Mouse (Mus musculus): ENCODE data around the gene Npsr1. TPM values are rescaled to one million over a fixed set of nuclear protein-coding genes. Genes with fewer than 3 reads are reported as not detected.

Gene Npsr1
- polyA plus RNA-seq, 1 experiment from 2014 or later = not detected

- no peaks in the 10 kb centered on the region for H3K27me3 ChIP-seq (ENCODE audit: control insufficient read depth, insufficient read depth, low read length)
- no peak for ATAC-seq (ENCODE audit: insufficient number of reproducible peaks, insufficient read depth, low FRiP score, low read depth)
- 82% methylated on average over 1 of the region's 1 CpGs for WGBS
These were observed 35.3 kb downstream of the Npsr1 start for GRCm38 (mm10) chr9:24133142-24133541.

GRCm38 (mm10) chr9:24136354-24136753 lies 38.6 kb downstream of the Npsr1 start:
- Histone ChIP-seq H3K9ac (replicated peaks; ENCODE audit: low read depth, low read length) (no peak overlapping the region), H3K4me1 (ENCODE audit: control insufficient read depth, insufficient read depth, low read length) (no peaks in the 10 kb centered on the region), H3K27ac (ENCODE audit: low read length) (no peak overlapping the region), H3K4me2 (replicated peaks; ENCODE audit: low read depth, low read length) (no peak overlapping the region), H3K27me3 (ENCODE audit: control insufficient read depth, insufficient read depth, low read length) (no peaks in the 10 kb centered on the region), H3K9me3 (ENCODE audit: control insufficient read depth, low read depth, low read length) (no peaks in the 10 kb centered on the region), H3K4me3 (ENCODE audit: low read depth, low read length) (no peak overlapping the region), H3K36me3 (ENCODE audit: control insufficient read depth, insufficient read depth, low read length) (no peaks in the 10 kb centered on the region)
- no peak for ATAC-seq (ENCODE audit: insufficient number of reproducible peaks, insufficient read depth, low FRiP score, low read depth)

More at GRCm38 (mm10) chr9:24133142-24133541, 35.3 kb downstream of the Npsr1 start:
- no peaks in the 10 kb centered on the region for H3K36me3 ChIP-seq (ENCODE audit: control insufficient read depth, insufficient read depth, low read length)
- H3K27ac ChIP-seq (ENCODE audit: low read length) = no peak overlapping the region
- no peak overlapping the region for H3K4me2 ChIP-seq (replicated peaks; ENCODE audit: low read depth, low read length)
- H3K9me3 ChIP-seq (ENCODE audit: control insufficient read depth, low read depth, low read length) = no peaks in the 10 kb centered on the region
- no peak overlapping the region for H3K9ac ChIP-seq (replicated peaks; ENCODE audit: low read depth, low read length)
- H3K4me1 ChIP-seq (ENCODE audit: control insufficient read depth, insufficient read depth, low read length) = no peaks in the 10 kb centered on the region
- no peak overlapping the region for H3K4me3 ChIP-seq (ENCODE audit: low read depth, low read length)

GRCm38 (mm10) chr9:24144341-24144740 lies 46.5 kb downstream of the Npsr1 start:
- H3K27ac ChIP-seq (ENCODE audit: low read length) = no peak overlapping the region
- no peaks in the 10 kb centered on the region for H3K4me1 ChIP-seq (ENCODE audit: control insufficient read depth, insufficient read depth, low read length)
- H3K9me3 ChIP-seq (ENCODE audit: control insufficient read depth, low read depth, low read length) = no peaks in the 10 kb centered on the region
- H3K9ac ChIP-seq (replicated peaks; ENCODE audit: low read depth, low read length) = no peak overlapping the region
- no peaks in the 10 kb centered on the region for H3K36me3 ChIP-seq (ENCODE audit: control insufficient read depth, insufficient read depth, low read length)
- H3K4me3 ChIP-seq (ENCODE audit: low read depth, low read length) = no peak overlapping the region
- ATAC-seq (ENCODE audit: insufficient number of reproducible peaks, insufficient read depth, low FRiP score, low read depth) = no peak
- WGBS = 84% methylated on average over 2 of the region's 2 CpGs
- no peaks in the 10 kb centered on the region for H3K27me3 ChIP-seq (ENCODE audit: control insufficient read depth, insufficient read depth, low read length)
- no peak overlapping the region for H3K4me2 ChIP-seq (replicated peaks; ENCODE audit: low read depth, low read length)

- Histone ChIP-seq H3K36me3 (ENCODE audit: control insufficient read depth, insufficient read depth, low read length) (no peaks in the 10 kb centered on the region), H3K9me3 (ENCODE audit: control insufficient read depth, low read depth, low read length) (no peaks in the 10 kb centered on the region), H3K4me3 (ENCODE audit: low read depth, low read length) (no peak overlapping the region), H3K9ac (replicated peaks; ENCODE audit: low read depth, low read length) (no peak overlapping the region), H3K27ac (ENCODE audit: low read length) (no peak overlapping the region), H3K27me3 (ENCODE audit: control insufficient read depth, insufficient read depth, low read length) (no peaks in the 10 kb centered on the region), H3K4me1 (ENCODE audit: control insufficient read depth, insufficient read depth, low read length) (no peaks in the 10 kb centered on the region), H3K4me2 (replicated peaks; ENCODE audit: low read depth, low read length) (no peak overlapping the region)
- ATAC-seq (ENCODE audit: insufficient number of reproducible peaks, insufficient read depth, low FRiP score, low read depth) = no peak
- 60% methylated on average over 1 of the region's 1 CpGs for WGBS
These were observed 59.4 kb downstream of the Npsr1 start for GRCm38 (mm10) chr9:24157208-24157607.

- no peaks in the 10 kb centered on the region for H3K4me1 ChIP-seq (ENCODE audit: control insufficient read depth, insufficient read depth, low read length)
- H3K9me3 ChIP-seq (ENCODE audit: control insufficient read depth, low read depth, low read length) = no peaks in the 10 kb centered on the region
- ATAC-seq (ENCODE audit: insufficient number of reproducible peaks, insufficient read depth, low FRiP score, low read depth) = no peak
- H3K4me2 ChIP-seq (replicated peaks; ENCODE audit: low read depth, low read length) = no peak overlapping the region
- WGBS = 60% methylated on average over 1 of the region's 1 CpGs
- no peaks in the 10 kb centered on the region for H3K27me3 ChIP-seq (ENCODE audit: control insufficient read depth, insufficient read depth, low read length)
- H3K9ac ChIP-seq (replicated peaks; ENCODE audit: low read depth, low read length) = no peak overlapping the region
- no peak overlapping the region for H3K27ac ChIP-seq (ENCODE audit: low read length)
- H3K36me3 ChIP-seq (ENCODE audit: control insufficient read depth, insufficient read depth, low read length) = no peaks in the 10 kb centered on the region
- no peak overlapping the region for H3K4me3 ChIP-seq (ENCODE audit: low read depth, low read length)
These were observed 62.6 kb downstream of the Npsr1 start for GRCm38 (mm10) chr9:24160409-24160808.

GRCm38 (mm10) chr9:24168501-24168900 lies 70.7 kb downstream of the Npsr1 start:
- Histone ChIP-seq H3K4me3 (ENCODE audit: low read depth, low read length) (no peak overlapping the region), H3K9me3 (ENCODE audit: control insufficient read depth, low read depth, low read length) (no peaks in the 10 kb centered on the region), H3K4me2 (replicated peaks; ENCODE audit: low read depth, low read length) (no peak overlapping the region), H3K4me1 (ENCODE audit: control insufficient read depth, insufficient read depth, low read length) (no peaks in the 10 kb centered on the region), H3K27me3 (ENCODE audit: control insufficient read depth, insufficient read depth, low read length) (no peaks in the 10 kb centered on the region), H3K9ac (replicated peaks; ENCODE audit: low read depth, low read length) (no peak overlapping the region), H3K27ac (ENCODE audit: low read length) (no peak overlapping the region), H3K36me3 (ENCODE audit: control insufficient read depth, insufficient read depth, low read length) (no peaks in the 10 kb centered on the region)
- WGBS = 76% methylated on average over 1 of the region's 1 CpGs
- no peak for ATAC-seq (ENCODE audit: insufficient number of reproducible peaks, insufficient read depth, low FRiP score, low read depth)

GRCm38 (mm10) chr9:24170728-24171127 lies 72.9 kb downstream of the Npsr1 start:
- ATAC-seq (ENCODE audit: insufficient number of reproducible peaks, insufficient read depth, low FRiP score, low read depth) = no peak
- H3K27me3 ChIP-seq (ENCODE audit: control insufficient read depth, insufficient read depth, low read length) = no peaks in the 10 kb centered on the region
- 87% methylated on average over 1 of the region's 1 CpGs for WGBS
- H3K9me3 ChIP-seq (ENCODE audit: control insufficient read depth, low read depth, low read length) = no peaks in the 10 kb centered on the region
- no peak overlapping the region for H3K4me3 ChIP-seq (ENCODE audit: low read depth, low read length)
- H3K4me2 ChIP-seq (replicated peaks; ENCODE audit: low read depth, low read length) = no peak overlapping the region
- no peak overlapping the region for H3K27ac ChIP-seq (ENCODE audit: low read length)
- no peaks in the 10 kb centered on the region for H3K4me1 ChIP-seq (ENCODE audit: control insufficient read depth, insufficient read depth, low read length)
- no peak overlapping the region for H3K9ac ChIP-seq (replicated peaks; ENCODE audit: low read depth, low read length)
- H3K36me3 ChIP-seq (ENCODE audit: control insufficient read depth, insufficient read depth, low read length) = no peaks in the 10 kb centered on the region

- Histone ChIP-seq H3K9me3 (ENCODE audit: control insufficient read depth, low read depth, low read length) (no peaks in the 10 kb centered on the region), H3K4me3 (ENCODE audit: low read depth, low read length) (no peak overlapping the region), H3K27me3 (ENCODE audit: control insufficient read depth, insufficient read depth, low read length) (no peaks in the 10 kb centered on the region), H3K36me3 (ENCODE audit: control insufficient read depth, insufficient read depth, low read length) (no peaks in the 10 kb centered on the region), H3K9ac (replicated peaks; ENCODE audit: low read depth, low read length) (no peak overlapping the region), H3K4me2 (replicated peaks; ENCODE audit: low read depth, low read length) (no peak overlapping the region), H3K27ac (ENCODE audit: low read length) (no peak overlapping the region), H3K4me1 (ENCODE audit: control insufficient read depth, insufficient read depth, low read length) (no peaks in the 10 kb centered on the region)
- 77% methylated on average over 2 of the region's 2 CpGs for WGBS
- ATAC-seq (ENCODE audit: insufficient number of reproducible peaks, insufficient read depth, low FRiP score, low read depth) = no peak
These were observed 80.9 kb downstream of the Npsr1 start for GRCm38 (mm10) chr9:24178744-24179143.

- ATAC-seq (ENCODE audit: insufficient number of reproducible peaks, insufficient read depth, low FRiP score, low read depth) = no peak
- H3K9ac ChIP-seq (replicated peaks; ENCODE audit: low read depth, low read length) = no peak overlapping the region
- no peaks in the 10 kb centered on the region for H3K4me1 ChIP-seq (ENCODE audit: control insufficient read depth, insufficient read depth, low read length)
- no peak overlapping the region for H3K27ac ChIP-seq (ENCODE audit: low read length)
- H3K27me3 ChIP-seq (ENCODE audit: control insufficient read depth, insufficient read depth, low read length) = no peaks in the 10 kb centered on the region
- no peaks in the 10 kb centered on the region for H3K36me3 ChIP-seq (ENCODE audit: control insufficient read depth, insufficient read depth, low read length)
- H3K9me3 ChIP-seq (ENCODE audit: control insufficient read depth, low read depth, low read length) = no peaks in the 10 kb centered on the region
- no peak overlapping the region for H3K4me2 ChIP-seq (replicated peaks; ENCODE audit: low read depth, low read length)
- WGBS = 78% methylated on average over 7 of the region's 7 CpGs
- H3K4me3 ChIP-seq (ENCODE audit: low read depth, low read length) = no peak overlapping the region
These were observed 83.1 kb downstream of the Npsr1 start for GRCm38 (mm10) chr9:24180926-24181325.

Measured in stomach, embryonic 14.5 days (tissue).